Mouse (Mus musculus): ENCODE results near the gene Ccdc33. TPM values are rescaled to one million over a fixed set of nuclear protein-coding genes. Genes with fewer than 3 reads are reported as not detected.

Ccdc33 gene
- polyA plus RNA-seq, 1 experiment from 2014 or later = not detected

DNA sequence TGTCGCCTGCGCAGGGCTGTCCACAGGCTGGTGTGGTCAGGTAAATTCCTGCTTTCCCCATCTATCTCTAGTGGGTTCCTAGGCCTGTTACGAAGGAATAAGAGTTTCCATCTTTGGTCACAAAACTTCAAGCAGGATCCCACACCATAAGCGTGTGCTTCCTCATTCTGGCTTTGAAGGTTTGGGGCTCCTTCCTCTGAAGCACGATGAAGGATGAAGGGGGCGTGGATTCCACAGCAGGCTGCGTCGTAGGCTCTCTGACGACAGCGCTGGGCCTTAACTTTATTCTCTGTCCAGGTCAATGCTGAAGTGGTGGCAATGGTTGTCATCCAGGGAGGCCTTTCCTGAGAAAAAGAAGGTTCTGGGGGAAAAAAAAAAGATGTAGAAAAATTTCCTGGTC lies 138.1 kb downstream of the Ccdc33 start:
- Histone ChIP-seq H3K4me3 (ENCODE audit: low read depth, low read length) (no peak overlapping the region), H3K36me3 (ENCODE audit: control insufficient read depth, insufficient read depth, low read length) (no peaks in the 10 kb centered on the region), H3K27ac (ENCODE audit: low read length) (no peak overlapping the region), H3K9me3 (ENCODE audit: control insufficient read depth, low read depth, low read length) (no peaks in the 10 kb centered on the region; the same call in 1 of the 2 replicates), H3K4me2 (replicated peaks; ENCODE audit: low read depth, low read length) (no peak overlapping the region), H3K4me1 (ENCODE audit: control insufficient read depth, insufficient read depth, low read length) (no peaks in the 10 kb centered on the region), H3K27me3 (ENCODE audit: control insufficient read depth, insufficient read depth, low read length) (no peaks in the 10 kb centered on the region), H3K9ac (replicated peaks; ENCODE audit: low read depth, low read length) (no peak overlapping the region)
- WGBS = 79% methylated on average over 10 of the region's 10 CpGs
- no peak for ATAC-seq (ENCODE audit: insufficient number of reproducible peaks, insufficient read depth, low FRiP score, low read depth)

DNA sequence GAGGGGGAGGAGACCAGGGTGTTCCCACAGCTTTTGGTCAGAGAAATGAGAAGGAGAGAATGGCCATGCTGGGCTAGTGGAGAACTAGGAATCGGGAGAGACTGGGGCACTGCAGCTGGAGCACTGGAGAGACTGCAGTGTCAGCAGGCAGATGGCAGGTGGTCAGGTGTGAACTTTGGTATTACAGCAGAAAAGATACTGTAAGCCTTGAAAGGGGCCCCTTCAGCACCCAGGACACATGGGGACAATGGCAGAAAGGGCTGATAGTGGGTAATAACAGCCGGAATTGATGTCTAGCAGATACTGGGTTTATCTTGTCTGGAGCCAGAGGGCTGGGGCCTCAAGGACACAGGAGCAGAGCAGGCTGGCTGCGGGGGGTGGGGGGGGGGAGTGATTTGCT lies 139.8 kb downstream of the Ccdc33 start:
- H3K27me3 ChIP-seq (ENCODE audit: control insufficient read depth, insufficient read depth, low read length) = no peaks in the 10 kb centered on the region
- ATAC-seq (ENCODE audit: insufficient number of reproducible peaks, insufficient read depth, low FRiP score, low read depth) = no peak
- 35% methylated on average over 3 of the region's 3 CpGs for WGBS
- H3K4me1 ChIP-seq (ENCODE audit: control insufficient read depth, insufficient read depth, low read length) = no peaks in the 10 kb centered on the region
- H3K9ac ChIP-seq (replicated peaks; ENCODE audit: low read depth, low read length) = no peak overlapping the region
- H3K36me3 ChIP-seq (ENCODE audit: control insufficient read depth, insufficient read depth, low read length) = no peaks in the 10 kb centered on the region
- H3K4me2 ChIP-seq (replicated peaks; ENCODE audit: low read depth, low read length) = no peak overlapping the region
- H3K27ac ChIP-seq (ENCODE audit: low read length) = no peak overlapping the region
- no peak overlapping the region for H3K4me3 ChIP-seq (ENCODE audit: low read depth, low read length)
- no peaks in the 10 kb centered on the region; the same call in 1 of the 2 replicates for H3K9me3 ChIP-seq (ENCODE audit: control insufficient read depth, low read depth, low read length)

Other genes with a start within 250 kb of the Ccdc33 start
- gene Ubl7, start 207.8 kb downstream of the Ccdc33 start, polyA plus RNA-seq (2014; fragmentation: Nextera tagmentation; extraction: Ambion mirVana) = 93.1 and 101 TPM in 2 replicates
- 1.0 and 1.1 TPM in 2 replicates for gene Sema7a, start 178.7 kb downstream of the Ccdc33 start, polyA plus RNA-seq (2014; fragmentation: Nextera tagmentation; extraction: Ambion mirVana)
- 0.26 and 0.57 TPM in 2 replicates for gene Cyp11a1, start 112.4 kb downstream of the Ccdc33 start, polyA plus RNA-seq (2014; fragmentation: Nextera tagmentation; extraction: Ambion mirVana)
- gene Stra6, start 55.0 kb downstream of the Ccdc33 start, polyA plus RNA-seq (2014; fragmentation: Nextera tagmentation; extraction: Ambion mirVana) = 4.3 and 6.0 TPM in 2 replicates
- gene Islr, start 85.5 kb upstream of the Ccdc33 start, polyA plus RNA-seq (2014; fragmentation: Nextera tagmentation; extraction: Ambion mirVana) = 83.3 and 87.9 TPM in 2 replicates
- gene Islr2, start 85.5 kb upstream of the Ccdc33 start, polyA plus RNA-seq (2014; fragmentation: Nextera tagmentation; extraction: Ambion mirVana) = 1.7 and 2.6 TPM in 2 replicates
- gene Pml, start 131.0 kb upstream of the Ccdc33 start, polyA plus RNA-seq (2014; fragmentation: Nextera tagmentation; extraction: Ambion mirVana) = 15.0 and 17.2 TPM in 2 replicates
- gene Stoml1, start 134.3 kb upstream of the Ccdc33 start, polyA plus RNA-seq (2014; fragmentation: Nextera tagmentation; extraction: Ambion mirVana) = 27.0 and 30.3 TPM in 2 replicates
- 32.2 and 38.5 TPM in 2 replicates for gene Loxl1, start 194.4 kb upstream of the Ccdc33 start, polyA plus RNA-seq (2014; fragmentation: Nextera tagmentation; extraction: Ambion mirVana)

Measured in stomach, embryonic 14.5 days (tissue).